Mouse (Mus musculus): ENCODE results near the gene Grb7. TPM values are rescaled to one million over a fixed set of nuclear protein-coding genes. Genes with fewer than 3 reads are reported as not detected.
A peak's percentile ranks its signal among the peaks of the same experiment; 100 is the strongest.

The Grb7 gene
- polyA plus RNA-seq, 1 experiment = 137 TPM

GRCm38 (mm10) chr11:98469761-98470714 is 23.8 kb downstream of the Grb7 start:
- TF ChIP-seq CTCF (IDR thresholded peaks at IDR 0.05; ENCODE audit: extremely low read depth, insufficient read length, insufficient replicate concordance, low read depth, low read length) (no peak), POLR2A (IDR thresholded peaks at IDR 0.05; ENCODE audit: low read depth, low read length) (no peak)
- H3K36me3 ChIP-seq (ENCODE audit: control insufficient read depth, insufficient read depth, low read length) = no peaks in the 10 kb centered on the region
- 31% methylated on average over 22 of the region's 22 CpGs for WGBS
- H3K27ac ChIP-seq (ENCODE audit: insufficient read depth, low read depth, low read length) = peak overlapping the region; percentile 4; the same call in 1 of the 2 replicates
- H3K4me1 ChIP-seq (ENCODE audit: control insufficient read depth, insufficient read depth, insufficient read length, low read length) = peaks cover 14% of the 10 kb centered on the region
- no peak overlapping the region for H3K4me3 ChIP-seq (ENCODE audit: low read depth, low read length)
- 0 out of 2 replicates have a peak, but pooled peaks cover 5% of the 10 kb centered on the region for H3K27me3 ChIP-seq (ENCODE audit: control insufficient read depth, insufficient read depth, low read length)

DNA sequence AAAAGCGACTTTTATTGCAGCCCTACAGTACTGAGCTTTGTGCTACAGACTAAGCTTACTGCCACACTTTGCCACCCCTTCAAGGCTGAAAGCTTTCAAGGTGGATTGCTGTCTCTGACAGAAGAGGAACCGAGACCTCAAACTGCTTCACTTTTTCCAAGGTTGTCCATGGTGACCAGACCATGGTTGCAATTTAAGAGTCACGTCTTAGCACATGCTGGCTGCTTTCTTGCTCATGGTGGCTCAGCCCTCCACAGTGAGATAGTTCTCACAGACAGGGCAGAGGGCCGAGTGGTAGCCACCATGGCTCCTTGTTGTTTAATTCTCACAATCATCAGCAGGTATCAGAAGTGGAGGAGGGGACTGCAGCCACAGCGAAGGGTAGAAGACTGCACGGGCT is 24.6 kb downstream of the Grb7 start:
- no peak for TF ChIP-seq CTCF (IDR thresholded peaks at IDR 0.05; ENCODE audit: extremely low read depth, insufficient read length, insufficient replicate concordance, low read depth, low read length)
- no peak for TF ChIP-seq POLR2A (IDR thresholded peaks at IDR 0.05; ENCODE audit: low read depth, low read length)
- WGBS = 61% methylated on average over 6 of the region's 6 CpGs
- Histone ChIP-seq H3K4me3 (ENCODE audit: low read depth, low read length) (no peak overlapping the region), H3K27me3 (ENCODE audit: control insufficient read depth, insufficient read depth, low read length) (0 out of 2 replicates have a peak, but pooled peaks cover 5% of the 10 kb centered on the region), H3K4me1 (ENCODE audit: control insufficient read depth, insufficient read depth, insufficient read length, low read length) (peaks cover 14% of the 10 kb centered on the region), H3K27ac (ENCODE audit: insufficient read depth, low read depth, low read length) (peak overlapping the region; percentile 2; the same call in 1 of the 2 replicates), H3K36me3 (ENCODE audit: control insufficient read depth, insufficient read depth, low read length) (no peaks in the 10 kb centered on the region)

DNA sequence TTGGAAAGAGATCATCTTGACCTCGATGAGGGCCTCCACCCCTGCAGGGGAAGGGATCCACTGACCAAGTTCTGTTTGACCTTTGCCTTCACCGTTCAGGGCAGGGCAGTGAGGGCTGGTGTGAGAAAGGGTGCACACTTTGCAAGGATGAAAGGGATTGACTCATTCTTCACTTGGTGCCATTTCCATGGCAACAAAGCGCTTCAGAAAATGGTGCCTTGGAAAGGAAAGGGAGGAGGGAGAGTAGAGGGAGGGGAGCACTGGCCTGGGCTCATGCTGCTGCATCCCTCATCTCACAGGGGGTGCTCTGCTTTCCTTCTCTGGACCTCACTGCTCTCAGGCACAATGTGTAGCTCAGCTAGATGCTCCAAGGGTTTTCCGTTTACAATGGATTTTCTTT is 26.5 kb downstream of the Grb7 start:
- peaks cover 14% of the 10 kb centered on the region for H3K4me1 ChIP-seq (ENCODE audit: control insufficient read depth, insufficient read depth, insufficient read length, low read length)
- 48% methylated on average over 4 of the region's 4 CpGs for WGBS
- H3K4me3 ChIP-seq (ENCODE audit: low read depth, low read length) = no peak overlapping the region
- TF ChIP-seq POLR2A (IDR thresholded peaks at IDR 0.05; ENCODE audit: low read depth, low read length) (no peak), CTCF (IDR thresholded peaks at IDR 0.05; ENCODE audit: extremely low read depth, insufficient read length, insufficient replicate concordance, low read depth, low read length) (no peak)
- H3K27me3 ChIP-seq (ENCODE audit: control insufficient read depth, insufficient read depth, low read length) = 0 out of 2 replicates have a peak, but pooled peaks cover 5% of the 10 kb centered on the region
- H3K27ac ChIP-seq (ENCODE audit: insufficient read depth, low read depth, low read length) = peak overlapping the region; percentile 17
- no peaks in the 10 kb centered on the region for H3K36me3 ChIP-seq (ENCODE audit: control insufficient read depth, insufficient read depth, low read length)

DNA sequence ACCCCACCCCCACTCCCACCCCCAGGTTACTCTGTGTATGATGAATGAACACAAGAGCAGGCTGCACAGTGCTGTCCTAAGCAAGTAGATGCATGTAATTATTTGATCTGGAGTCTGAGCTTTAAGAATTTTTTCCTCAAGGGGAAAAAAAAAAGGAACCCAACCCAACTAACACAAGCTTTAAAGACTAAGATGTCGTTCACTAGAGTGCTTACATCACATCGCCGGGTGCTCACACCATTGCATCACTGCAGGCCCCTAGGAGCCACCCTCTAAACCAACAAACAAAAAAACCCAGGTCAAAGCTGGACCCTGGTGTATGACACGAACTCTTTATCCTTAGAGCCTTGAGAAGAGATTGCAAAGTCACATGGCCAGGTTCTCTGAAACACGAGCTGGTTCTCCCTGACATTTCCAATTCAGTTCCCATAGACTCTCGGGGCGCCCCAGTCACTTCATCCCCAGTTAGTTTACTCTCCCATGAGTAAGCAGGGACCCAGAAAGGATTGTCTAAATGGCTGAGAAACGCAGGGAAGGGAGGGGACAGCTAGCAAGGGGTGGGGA is 27.8 kb downstream of the Grb7 start:
- WGBS = 44% methylated on average over 8 of the region's 8 CpGs
- no peak overlapping the region for H3K27ac ChIP-seq (ENCODE audit: insufficient read depth, low read depth, low read length)
- peaks cover 14% of the 10 kb centered on the region for H3K4me1 ChIP-seq (ENCODE audit: control insufficient read depth, insufficient read depth, insufficient read length, low read length)

DNA sequence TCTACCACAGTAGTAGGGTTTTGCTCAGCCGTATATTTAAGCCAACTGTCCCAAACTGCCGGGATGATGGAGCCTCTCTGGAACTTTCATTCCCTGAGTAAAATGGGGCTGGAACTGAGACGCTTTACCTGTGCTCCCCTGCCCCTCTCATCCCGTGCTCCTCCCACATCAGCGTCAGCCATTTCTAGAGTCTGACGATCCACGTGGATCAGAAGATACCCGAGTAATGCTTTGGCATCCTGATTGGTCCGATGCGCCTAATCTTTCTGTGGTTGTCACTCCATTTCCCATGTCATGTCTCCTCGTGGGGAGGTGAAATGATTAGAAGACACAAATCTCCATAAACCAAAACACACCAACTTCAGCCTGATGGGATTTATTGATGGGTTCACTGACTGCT is 28.8 kb downstream of the Grb7 start:
- 82% methylated on average over 11 of the region's 11 CpGs for WGBS
- Histone ChIP-seq H3K27me3 (ENCODE audit: control insufficient read depth, insufficient read depth, low read length) (peaks cover 5% of the 10 kb centered on the region; the same call in 1 of the 2 replicates), H3K27ac (ENCODE audit: insufficient read depth, low read depth, low read length) (no peak overlapping the region; the same call in 1 of the 2 replicates), H3K36me3 (ENCODE audit: control insufficient read depth, insufficient read depth, low read length) (no peaks in the 10 kb centered on the region), H3K4me3 (ENCODE audit: low read depth, low read length) (peak overlapping the region; percentile 31), H3K4me1 (ENCODE audit: control insufficient read depth, insufficient read depth, insufficient read length, low read length) (peaks cover 12% of the 10 kb centered on the region)
- TF ChIP-seq POLR2A (IDR thresholded peaks at IDR 0.05; ENCODE audit: low read depth, low read length) (no peak), CTCF (IDR thresholded peaks at IDR 0.05; ENCODE audit: extremely low read depth, insufficient read length, insufficient replicate concordance, low read depth, low read length) (no peak)

More for the DNA sequence above, 27.8 kb downstream of the Grb7 start:
- TF ChIP-seq CTCF (IDR thresholded peaks at IDR 0.05; ENCODE audit: extremely low read depth, insufficient read length, insufficient replicate concordance, low read depth, low read length) (no peak), POLR2A (IDR thresholded peaks at IDR 0.05; ENCODE audit: low read depth, low read length) (no peak)
- Histone ChIP-seq H3K27me3 (ENCODE audit: control insufficient read depth, insufficient read depth, low read length) (0 out of 2 replicates have a peak, but pooled peaks cover 5% of the 10 kb centered on the region), H3K36me3 (ENCODE audit: control insufficient read depth, insufficient read depth, low read length) (no peaks in the 10 kb centered on the region), H3K4me3 (ENCODE audit: low read depth, low read length) (no peak overlapping the region)

DNA sequence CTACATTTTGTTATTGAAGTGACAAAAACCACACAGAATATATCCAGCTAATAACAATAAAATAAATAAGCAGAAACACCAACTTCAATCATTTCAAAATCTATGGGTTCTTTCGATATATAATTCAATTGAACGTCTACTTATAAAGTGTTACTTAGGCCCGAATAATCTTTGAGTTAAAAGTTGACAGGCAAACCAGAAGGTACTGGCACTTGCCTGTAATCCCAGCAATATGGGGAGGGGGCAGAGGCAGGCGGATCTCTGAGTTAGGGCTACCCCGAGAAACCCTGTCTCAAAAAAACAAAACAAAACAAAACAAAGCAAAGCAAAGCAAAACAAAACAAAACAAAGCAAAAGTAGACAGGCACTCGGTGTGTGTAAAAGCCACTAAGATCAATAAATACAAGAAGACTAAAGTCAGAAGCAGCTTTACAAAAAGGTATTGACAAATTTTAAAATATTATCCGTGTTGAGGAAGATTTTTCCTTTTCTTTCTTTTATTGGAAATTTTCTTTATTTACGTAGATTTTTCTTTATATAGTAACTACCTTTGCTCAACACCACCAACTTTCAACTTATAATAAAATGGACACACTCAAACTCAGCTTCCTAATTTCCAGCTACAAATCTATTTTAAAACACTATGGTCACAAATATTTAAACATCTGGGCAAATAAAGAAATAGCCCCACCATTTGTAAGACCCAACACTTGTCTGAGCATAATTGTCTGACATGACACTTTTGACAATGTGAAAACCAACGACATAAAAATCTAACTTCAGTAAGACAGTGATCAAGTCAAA is 29.6 kb downstream of the Grb7 start:
- Histone ChIP-seq H3K4me3 (ENCODE audit: low read depth, low read length) (no peak overlapping the region), H3K4me1 (ENCODE audit: control insufficient read depth, insufficient read depth, insufficient read length, low read length) (peaks cover 8% of the 10 kb centered on the region), H3K36me3 (ENCODE audit: control insufficient read depth, insufficient read depth, low read length) (no peaks in the 10 kb centered on the region), H3K27ac (ENCODE audit: insufficient read depth, low read depth, low read length) (no peak overlapping the region), H3K27me3 (ENCODE audit: control insufficient read depth, insufficient read depth, low read length) (peaks cover 5% of the 10 kb centered on the region; the same call in 1 of the 2 replicates)
- no peak for TF ChIP-seq CTCF (IDR thresholded peaks at IDR 0.05; ENCODE audit: extremely low read depth, insufficient read length, insufficient replicate concordance, low read depth, low read length)
- TF ChIP-seq POLR2A (IDR thresholded peaks at IDR 0.05; ENCODE audit: low read depth, low read length) = no peak
- 81% methylated on average over 9 of the region's 9 CpGs for WGBS

Measured in small intestine, adult 2 months (tissue).